Mouse (Mus musculus) liver, postnatal 0 days (tissue): Measurements from ENCODE around the gene Ip6k1. TPM values are rescaled to one million over a fixed set of nuclear protein-coding genes. Genes with fewer than 3 reads are reported as not detected.
A peak's percentile ranks its signal among the peaks of the same experiment; 100 is the strongest.

ENCODE experiments used
- ATAC-seq: fragments of 200-750 bp; cut with Nextera tagmentation; 2 replicates; pipeline ENCODE4 v1.8.0; 2017; ENCODE audit warnings: mild to moderate bottlenecking, moderate library complexity
- DNase-seq: peaks from one replicate; pipeline ENCODE4 v3.0.0-alpha.2; 2016
- H3K27ac ChIP-seq: fragments of 300-500 bp; sonication (generic); 2 replicates; pipeline ENCODE4 v1.5.1; 2014; ENCODE audit warnings: antibody characterized with exemption, moderate library complexity, mild to moderate bottlenecking, low read depth
- H3K27me3 ChIP-seq: fragments of 300-500 bp; sonication (generic); 2 replicates; pipeline ENCODE4 v1.6.1; 2014; ENCODE audit warnings: low read length, control low read depth, mixed read lengths; ENCODE audit not compliant: insufficient read depth
- H3K36me3 ChIP-seq: fragments of 300-500 bp; sonication (generic); replicated peaks from 2 replicates; pipeline ENCODE4 v1.6.1; 2014; ENCODE audit warnings: mild to moderate bottlenecking, control low read depth, low read length, moderate library complexity, mixed read lengths; ENCODE audit not compliant: insufficient read depth
- H3K4me1 ChIP-seq: fragments of 300-500 bp; sonication (generic); 2 replicates; pipeline ENCODE4 v1.6.1; 2014; ENCODE audit warnings: antibody characterized with exemption, mild to moderate bottlenecking, control low read depth; ENCODE audit not compliant: insufficient read depth
- H3K4me2 ChIP-seq: fragments of 300-500 bp; sonication (generic); 2 replicates; pipeline ENCODE4 v1.6.1; 2014; ENCODE audit warnings: low read depth, mild to moderate bottlenecking, low read length, moderate library complexity, mixed read lengths
- H3K4me3 ChIP-seq: fragments of 300-500 bp; sonication (generic); 2 replicates; pipeline ENCODE4 v1.5.1; 2014; ENCODE audit warnings: low read depth, low read length
- H3K9ac ChIP-seq: fragments of 300-500 bp; sonication (generic); replicated peaks from 2 replicates; pipeline ENCODE4 v1.6.1; 2014; ENCODE audit warnings: mild to moderate bottlenecking, moderate library complexity
- H3K9me3 ChIP-seq: fragments of 300-500 bp; sonication (generic); 2 replicates; pipeline ENCODE4 v1.6.1; 2016; ENCODE audit warnings: mild to moderate bottlenecking, control low read depth, low read length, mixed read lengths
- CTCF ChIP-seq: sonication (generic); IDR thresholded peaks from 2 replicates; pipeline ENCODE4 v1.5.1; 2016; ENCODE audit warnings: antibody characterized with exemption, low read depth
- EP300 ChIP-seq: IDR thresholded peaks from 2 replicates; pipeline ENCODE4 v1.6.1; 2016; ENCODE audit warnings: antibody characterized with exemption, low read depth, mild to moderate bottlenecking
- WGBS: fragments of 180-500 bp; shearing (Covaris S2); extraction: QIAGEN DNeasy Blood & Tissue Kit; methylation state at CpG from one replicate; pipeline ENCODE4 v1.1.7; 2014; ENCODE audit not compliant: insufficient replicate concordance; 5-methylcytosine and 5-hydroxymethylcytosine counted together
- polyA plus RNA-seq: library from polyadenylated mRNA; unstranded; fragments of >200 nt; fragmentation: Nextera tagmentation; extraction: Ambion mirVana; gene quantifications from 2 replicates; pipeline ENCODE4 v1.2.1, GENCODE M21; 2015

Gene Ip6k1
- polyA plus RNA-seq, 1 experiment from 2014 or later: 19.8 TPM

GRCm38 (mm10) chr9:107970311-107970710 is 32.0 kb upstream of the Ip6k1 start:
- H3K36me3 ChIP-seq: peaks cover 4% of the 10 kb centered on the region; the same call in 1 of the 2 replicates
- DNase-seq: no peak
- no peak for ATAC-seq
- H3K27ac ChIP-seq: 0 out of 2 replicates have a peak overlapping the region, but pooled peaks have one; percentile 96
- WGBS: 89% methylated on average over 5 of the region's 5 CpGs
- H3K4me2 ChIP-seq: no peak overlapping the region
- no peaks in the 10 kb centered on the region for H3K27me3 ChIP-seq
- H3K9ac ChIP-seq: no peak overlapping the region
- no peak overlapping the region for H3K4me3 ChIP-seq
- no peaks in the 10 kb centered on the region for H3K9me3 ChIP-seq
- peaks cover 44% of the 10 kb centered on the region for H3K4me1 ChIP-seq
- TF ChIP-seq CTCF: no peak
- TF ChIP-seq EP300: no peak

DNA sequence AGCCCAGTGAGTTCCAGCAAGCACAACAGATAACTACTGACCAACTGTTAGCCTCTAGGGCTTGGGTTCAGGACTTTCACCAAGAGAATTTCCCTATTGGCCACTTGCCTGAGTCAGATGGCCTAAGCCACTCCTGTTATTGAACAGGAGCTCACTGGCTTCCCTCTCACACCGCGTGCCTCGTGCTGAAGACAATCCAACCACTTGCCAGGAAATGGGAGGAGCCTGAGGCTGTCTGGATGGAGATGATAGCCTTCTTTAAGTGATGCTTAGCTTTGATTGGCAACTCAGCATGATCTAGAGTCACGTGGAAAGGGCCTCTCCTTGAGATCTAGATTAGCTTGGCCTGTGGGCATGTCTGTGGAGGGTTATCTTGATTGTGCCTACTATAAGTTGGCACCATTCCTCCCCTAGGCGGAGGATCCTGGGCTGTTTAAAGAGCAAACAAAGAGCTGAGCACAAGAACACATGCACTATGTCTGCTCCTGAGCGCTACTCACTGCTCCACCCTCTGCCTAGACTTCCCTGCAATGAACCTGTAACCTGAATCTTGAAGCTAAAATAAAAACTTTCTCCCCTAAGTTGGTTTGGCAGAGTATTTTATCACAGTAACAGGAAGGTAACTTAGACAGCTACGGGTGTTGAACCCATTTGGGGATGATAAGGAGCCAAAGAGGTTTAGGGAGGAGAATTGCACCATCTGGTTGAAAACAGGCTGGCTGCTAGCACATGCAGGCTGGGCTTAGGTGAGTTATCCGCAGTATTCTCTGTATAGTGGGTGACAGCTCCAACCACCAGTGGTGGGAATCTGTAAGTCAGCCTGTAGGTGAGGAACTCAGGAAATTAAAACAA is 30.4 kb upstream of the Ip6k1 start:
- Histone ChIP-seq H3K27ac (peak overlapping the region; percentile 96), H3K27me3 (no peaks in the 10 kb centered on the region), H3K4me2 (peak overlapping the region; percentile 48), H3K9me3 (no peaks in the 10 kb centered on the region), H3K4me1 (peaks cover 58% of the 10 kb centered on the region), H3K9ac (0 out of 2 replicates have a peak overlapping the region, but pooled peaks have one; percentile 31), H3K4me3 (no peak overlapping the region), H3K36me3 (peaks cover 9% of the 10 kb centered on the region)
- TF ChIP-seq EP300: peak; percentile 96
- no peak; the same call in 1 of the 2 replicates for TF ChIP-seq CTCF
- peak; percentile 83 for DNase-seq
- peak; percentile 76 for ATAC-seq
- WGBS: 43% methylated on average over 8 of the region's 8 CpGs

GRCm38 (mm10) chr9:107974491-107975171 is 27.7 kb upstream of the Ip6k1 start:
- peak overlapping the region; percentile 96 for H3K27ac ChIP-seq
- H3K36me3 ChIP-seq: peaks cover 36% of the 10 kb centered on the region
- peak; percentile 54 for DNase-seq
- no peaks in the 10 kb centered on the region for H3K9me3 ChIP-seq
- no peaks in the 10 kb centered on the region for H3K27me3 ChIP-seq
- 37% methylated on average over 10 of the region's 10 CpGs for WGBS
- H3K4me2 ChIP-seq: peak overlapping the region; percentile 92
- H3K4me3 ChIP-seq: peak overlapping the region; percentile 73
- ATAC-seq: peak; percentile 75
- H3K9ac ChIP-seq: peak overlapping the region; percentile 82
- peaks cover 67% of the 10 kb centered on the region for H3K4me1 ChIP-seq
- no peak for TF ChIP-seq CTCF
- no peak for TF ChIP-seq EP300

DNA sequence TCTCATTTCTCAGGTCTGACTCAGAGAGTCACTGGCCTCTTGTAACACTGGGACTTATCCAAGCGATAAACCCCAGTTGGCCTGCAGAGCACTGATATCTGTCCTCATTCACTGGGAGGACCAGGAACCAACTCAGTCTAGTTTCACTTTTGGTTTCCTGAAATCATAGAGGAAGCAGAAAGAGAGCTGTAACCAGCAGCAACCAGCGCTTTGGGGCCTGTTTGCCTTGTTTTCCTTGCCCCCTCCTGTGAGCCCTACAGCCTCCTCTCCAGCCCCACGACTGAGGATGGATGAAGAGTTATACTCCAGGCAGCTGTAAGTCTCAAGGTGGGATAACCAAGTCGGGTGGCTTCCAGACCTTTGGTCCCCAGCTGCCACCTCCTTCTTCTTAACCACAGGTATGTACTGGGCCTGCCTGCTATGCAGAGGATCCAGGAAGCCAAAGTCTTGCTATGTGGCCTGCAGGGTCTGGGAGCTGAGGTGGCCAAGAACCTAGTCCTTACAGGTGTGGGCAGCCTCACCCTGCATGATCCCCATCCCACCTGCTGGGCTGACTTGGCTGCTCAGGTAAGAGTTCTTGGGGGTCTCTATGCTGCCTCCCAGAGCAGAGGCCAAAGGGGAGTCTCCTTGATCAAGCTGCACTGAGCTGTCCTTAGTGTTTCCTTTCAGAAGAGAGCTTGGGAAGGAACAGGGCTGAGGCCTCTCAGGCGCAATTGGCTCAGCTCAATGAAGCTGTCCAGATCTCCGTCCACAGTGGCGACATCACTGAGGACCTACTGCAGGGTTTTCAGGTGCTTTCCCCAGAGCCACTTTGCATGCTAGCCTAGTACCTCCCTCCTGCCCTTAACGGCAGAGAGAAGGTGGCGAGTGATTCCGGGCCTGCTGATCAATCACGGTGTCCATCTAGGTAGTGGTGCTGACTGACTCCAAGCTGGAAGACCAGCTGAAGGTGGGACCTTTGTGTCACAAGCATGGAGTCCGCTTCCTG is 26.6 kb upstream of the Ip6k1 start, which contains the start of gene Uba7:
TSS of gene Uba7 (plus strand) at position 107 of the 988 bp plus-strand sequence.
- Histone ChIP-seq H3K36me3 (peaks cover 43% of the 10 kb centered on the region), H3K27me3 (no peaks in the 10 kb centered on the region), H3K9me3 (no peaks in the 10 kb centered on the region), H3K4me1 (peaks cover 76% of the 10 kb centered on the region), H3K4me3 (peak within 1 kb of the TSS; percentile 73), H3K9ac (peak within 1 kb of the TSS; percentile 82), H3K27ac (peak within 1 kb of the TSS; percentile 96), H3K4me2 (peak within 1 kb of the TSS; percentile 92)
- DNase-seq (peak; percentile 72), ATAC-seq (peak; percentile 82)
- 46% methylated on average over 12 of the region's 12 CpGs for WGBS
- TF ChIP-seq EP300 (peak; percentile 91), CTCF (no peak)

DNA sequence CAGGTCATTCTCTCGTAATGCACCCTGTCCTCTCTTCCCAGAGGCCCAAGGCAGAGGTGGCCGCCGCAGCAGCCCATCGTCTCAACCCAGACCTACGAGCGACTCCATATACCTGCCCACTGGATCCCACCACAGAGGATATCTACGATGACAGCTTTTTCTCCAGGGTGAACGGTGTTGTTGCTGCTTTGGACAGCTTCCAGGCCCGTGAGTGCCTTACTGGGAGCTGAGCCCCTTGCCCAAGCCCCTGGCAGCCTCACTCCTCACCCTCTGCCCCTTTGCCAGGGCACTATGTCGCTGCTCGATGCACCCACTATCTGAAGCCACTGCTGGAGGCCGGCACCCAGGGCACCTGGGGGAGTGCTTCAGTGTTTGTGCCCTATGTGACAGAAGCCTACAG is 23.5 kb upstream of the Ip6k1 start:
- 94% methylated on average over 12 of the region's 12 CpGs for WGBS
- Histone ChIP-seq H3K27me3 (no peaks in the 10 kb centered on the region), H3K36me3 (peaks cover 70% of the 10 kb centered on the region), H3K27ac (no peak overlapping the region), H3K9ac (no peak overlapping the region), H3K4me1 (peaks cover 79% of the 10 kb centered on the region), H3K4me3 (no peak overlapping the region), H3K4me2 (peak overlapping the region; percentile 92), H3K9me3 (no peaks in the 10 kb centered on the region)
- ATAC-seq: no peak
- TF ChIP-seq EP300 (no peak), CTCF (no peak)
- DNase-seq: no peak
